Mouse (Mus musculus): ENCODE results near the gene Ky. TPM values are rescaled to one million over a fixed set of nuclear protein-coding genes. Genes with fewer than 3 reads are reported as not detected.

Gene Ky
- total RNA-seq, 2 experiments from 2014 or later = 97.3 to 101 TPM

DNA sequence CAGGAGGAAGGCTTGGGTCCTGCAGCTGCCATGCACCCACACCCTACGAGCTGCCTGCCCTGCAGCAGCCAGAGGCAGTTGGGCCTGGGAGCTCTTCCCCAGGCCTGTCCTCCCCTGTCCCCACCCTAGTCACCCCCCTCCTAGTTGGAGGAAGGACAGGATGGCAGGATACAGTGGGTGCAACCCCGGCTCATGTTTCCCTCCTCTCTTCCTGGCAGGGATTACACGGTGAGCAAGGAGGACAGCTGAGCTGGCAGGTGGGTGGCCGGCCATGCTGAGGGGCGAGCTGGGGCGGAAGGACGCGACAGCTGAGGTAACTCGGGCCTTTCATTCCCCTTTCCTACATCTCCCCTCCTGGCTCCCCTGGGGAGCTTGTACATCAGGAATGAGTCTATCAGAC lies 11.1 kb upstream of the Ky start:
- intact Hi-C loops (cut with DNase I) = loop anchor here (2.0 kb wide), 1 partner anchor 14 kb away; no protein-coding TSS in a partner anchor
- H3K4me3 ChIP-seq = no peak overlapping the region
- TF ChIP-seq CTCF (IDR thresholded peaks at IDR 0.05) = no peak
- H3K27ac ChIP-seq = peak overlapping the region; percentile 91
- DNase-seq = peak; percentile 83

DNA sequence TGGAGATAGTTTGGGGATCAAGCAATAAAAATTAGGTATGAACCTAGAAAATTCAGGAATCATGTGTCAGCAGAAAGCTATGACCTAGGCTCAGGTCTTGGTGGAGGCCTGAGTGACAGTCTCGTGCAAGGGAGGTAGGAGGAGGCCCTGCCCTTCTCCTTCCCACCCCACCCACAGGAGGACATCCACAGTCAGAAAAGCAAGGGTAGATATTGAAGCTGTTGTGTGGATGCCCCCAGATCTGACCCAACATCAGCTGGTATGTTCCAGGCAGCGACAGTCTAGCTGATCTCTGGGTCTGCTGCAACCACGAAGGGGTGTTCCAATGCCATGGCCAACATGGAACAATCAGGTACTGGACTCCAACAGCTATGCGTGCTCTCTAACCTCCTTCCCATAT lies 10.3 kb upstream of the Ky start:
- intact Hi-C loops (cut with DNase I) = loop anchor here (2.0 kb wide), 1 partner anchor 14 kb away; no protein-coding TSS in a partner anchor
- DNase-seq = no peak
- H3K27ac ChIP-seq = peak overlapping the region; percentile 91
- H3K4me3 ChIP-seq = no peak overlapping the region
- TF ChIP-seq CTCF (IDR thresholded peaks at IDR 0.05) = no peak

DNA sequence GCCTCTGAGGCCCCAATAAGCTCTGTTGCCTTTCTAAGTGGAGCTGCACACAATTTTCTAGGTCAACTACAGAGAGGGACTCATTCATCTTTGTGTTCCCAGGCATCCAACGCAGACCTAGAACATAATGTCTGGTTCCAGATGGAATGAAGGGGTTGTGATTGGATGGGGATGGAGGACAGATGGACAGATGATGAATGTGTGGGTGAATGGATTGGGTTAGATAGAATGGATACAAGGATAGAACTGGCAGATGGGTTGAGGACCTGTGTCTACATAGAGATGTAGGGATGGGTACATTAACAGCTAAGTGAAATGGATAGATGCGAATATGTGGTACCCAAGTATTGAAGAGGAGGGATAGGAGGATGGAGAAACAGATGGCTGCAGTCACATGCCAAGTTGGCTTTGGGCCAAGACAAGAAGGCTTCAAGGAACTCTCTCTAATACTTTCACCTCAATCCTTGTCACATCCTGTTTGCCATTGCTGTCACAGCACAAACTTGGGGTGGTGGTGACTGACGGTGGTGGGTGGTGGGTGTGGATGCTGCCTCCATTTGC lies 9.0 kb upstream of the Ky start:
- no peak for DNase-seq
- no peak overlapping the region for H3K4me3 ChIP-seq
- TF ChIP-seq CTCF (IDR thresholded peaks at IDR 0.05) = no peak
- peak overlapping the region; percentile 91 for H3K27ac ChIP-seq
- intact Hi-C loops (cut with DNase I) = no loop called here

DNA sequence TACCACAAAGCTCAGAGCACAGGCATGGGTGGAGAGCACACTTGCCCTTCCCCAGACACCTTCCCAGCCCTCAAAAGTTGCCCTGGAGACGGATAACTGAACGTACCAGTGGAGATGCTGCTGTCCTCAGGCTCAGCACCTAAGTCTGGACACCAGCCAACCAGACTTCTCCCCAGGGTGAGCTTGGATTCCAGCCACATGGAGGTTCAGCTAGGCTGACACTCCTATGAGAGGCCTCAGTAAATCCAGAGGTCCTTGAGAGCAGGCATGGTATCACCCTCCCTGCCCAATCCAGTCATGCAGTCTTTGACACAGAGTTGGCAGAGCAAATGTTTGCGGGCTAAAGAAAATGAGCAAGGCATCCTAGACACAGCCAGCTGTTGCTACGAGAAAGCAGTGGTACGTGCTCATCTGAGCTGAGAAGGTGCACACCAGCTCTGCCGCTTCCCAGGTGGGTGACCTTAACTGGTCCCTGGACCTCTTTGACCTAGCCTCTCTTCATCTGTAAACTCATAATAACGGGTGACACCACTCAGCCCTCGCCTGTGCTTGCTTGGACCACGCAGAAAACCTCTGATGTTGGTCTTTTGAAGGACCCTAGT lies 8.4 kb upstream of the Ky start:
- Histone ChIP-seq H3K27ac (peak overlapping the region; percentile 91), H3K4me3 (no peak overlapping the region)
- intact Hi-C loops (cut with DNase I) = no loop called here
- no peak for TF ChIP-seq CTCF (IDR thresholded peaks at IDR 0.05)
- DNase-seq = no peak

DNA sequence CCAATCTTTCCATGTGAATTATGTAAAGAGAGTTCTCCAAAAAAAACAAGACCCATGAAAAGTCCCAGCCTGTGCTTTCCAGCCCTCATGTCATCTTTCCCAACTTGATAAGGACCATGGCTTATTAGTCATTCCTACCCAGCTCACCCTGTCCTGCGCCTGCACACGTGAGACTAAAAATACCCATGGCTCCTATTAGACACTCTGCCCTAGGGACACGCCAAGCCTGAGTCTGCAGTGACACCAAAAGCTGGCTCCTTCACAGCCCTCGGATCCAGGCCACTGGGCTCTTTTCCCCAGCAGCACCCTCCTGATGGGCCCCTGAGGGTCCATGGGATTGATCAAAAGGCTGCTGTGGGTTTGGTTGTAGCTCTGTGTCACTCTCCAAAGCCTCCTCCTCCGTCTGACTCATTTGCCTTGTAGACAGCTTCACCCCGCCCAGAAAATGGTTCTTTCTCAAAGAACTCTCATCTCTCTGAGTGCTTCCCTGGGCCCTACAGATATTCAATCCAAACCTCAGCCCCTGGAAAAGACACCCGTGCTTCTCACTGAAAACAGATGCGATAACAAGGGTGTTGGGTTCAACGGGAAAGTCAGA lies 7.6 kb upstream of the Ky start:
- DNase-seq = peak; percentile 88
- Histone ChIP-seq H3K27ac (peak overlapping the region; percentile 91), H3K4me3 (no peak overlapping the region)
- no peak for TF ChIP-seq CTCF (IDR thresholded peaks at IDR 0.05)
- intact Hi-C loops (cut with DNase I) = no loop called here

DNA sequence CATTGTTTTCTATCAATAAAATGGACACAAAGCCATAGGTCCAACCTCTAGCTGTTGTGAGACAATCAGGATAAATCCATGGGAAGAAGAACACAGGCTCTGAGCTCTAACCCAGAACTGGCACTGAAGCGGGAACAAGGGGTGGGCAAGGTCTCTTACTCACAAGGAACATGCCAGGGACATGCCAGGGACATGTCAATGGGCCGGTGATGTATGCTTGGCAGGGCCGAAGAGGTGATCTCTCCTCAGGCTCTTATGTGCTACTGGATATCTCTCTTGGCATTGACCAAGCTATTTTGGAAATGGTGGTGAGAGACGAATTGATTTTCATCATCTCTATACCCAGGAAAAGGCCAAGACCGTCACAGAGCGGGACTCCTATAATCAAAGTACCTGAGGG lies 6.8 kb upstream of the Ky start:
- H3K27ac ChIP-seq = peak overlapping the region; percentile 91
- TF ChIP-seq CTCF (IDR thresholded peaks at IDR 0.05) = no peak
- no peak for DNase-seq
- intact Hi-C loops (cut with DNase I) = no loop called here
- no peak overlapping the region for H3K4me3 ChIP-seq

DNA sequence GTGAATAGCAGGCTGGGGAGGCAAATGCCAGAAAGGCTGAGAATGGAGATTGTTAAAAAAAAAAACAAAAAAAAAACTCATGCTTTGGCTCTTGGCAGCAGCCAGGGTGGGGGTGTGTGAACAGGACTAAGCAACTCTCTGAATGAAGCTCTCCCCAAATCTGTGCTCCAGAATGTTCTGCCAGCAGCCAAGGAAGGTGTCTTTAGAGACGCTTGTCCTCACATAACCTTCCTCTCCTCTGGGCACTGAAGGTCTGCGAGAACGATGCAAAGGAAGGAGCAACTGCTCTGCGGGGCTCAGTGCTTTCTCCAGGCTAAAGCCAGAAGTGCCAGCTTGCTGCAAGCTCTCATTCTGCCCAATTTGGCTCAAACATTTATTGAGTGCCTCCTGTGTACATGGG lies 6.3 kb upstream of the Ky start:
- Histone ChIP-seq H3K27ac (peak overlapping the region; percentile 91), H3K4me3 (no peak overlapping the region)
- intact Hi-C loops (cut with DNase I) = no loop called here
- TF ChIP-seq CTCF (IDR thresholded peaks at IDR 0.05) = no peak
- DNase-seq = no peak

DNA sequence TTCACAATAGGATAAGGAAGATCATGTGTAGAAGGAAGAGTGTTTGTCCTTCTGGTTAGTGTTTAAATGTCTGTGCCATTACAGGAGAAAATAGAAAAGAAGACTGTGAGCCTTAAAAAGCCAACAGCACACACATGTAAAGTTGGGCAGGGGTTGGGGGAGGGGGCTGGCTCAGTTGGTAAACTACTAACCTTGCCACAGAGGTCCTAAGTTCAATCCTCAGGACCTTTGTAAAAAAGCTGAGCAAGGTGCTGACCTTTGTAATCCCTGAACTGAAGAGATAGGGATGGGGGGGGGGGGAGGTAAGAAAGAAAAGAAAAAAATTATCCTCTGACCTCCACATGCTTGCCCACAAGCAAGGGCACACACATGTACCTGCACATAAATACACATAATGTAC lies 5.8 kb upstream of the Ky start:
- no peak for DNase-seq
- Histone ChIP-seq H3K27ac (peak overlapping the region; percentile 91), H3K4me3 (no peak overlapping the region)
- intact Hi-C loops (cut with DNase I) = no loop called here
- TF ChIP-seq CTCF (IDR thresholded peaks at IDR 0.05) = no peak

DNA sequence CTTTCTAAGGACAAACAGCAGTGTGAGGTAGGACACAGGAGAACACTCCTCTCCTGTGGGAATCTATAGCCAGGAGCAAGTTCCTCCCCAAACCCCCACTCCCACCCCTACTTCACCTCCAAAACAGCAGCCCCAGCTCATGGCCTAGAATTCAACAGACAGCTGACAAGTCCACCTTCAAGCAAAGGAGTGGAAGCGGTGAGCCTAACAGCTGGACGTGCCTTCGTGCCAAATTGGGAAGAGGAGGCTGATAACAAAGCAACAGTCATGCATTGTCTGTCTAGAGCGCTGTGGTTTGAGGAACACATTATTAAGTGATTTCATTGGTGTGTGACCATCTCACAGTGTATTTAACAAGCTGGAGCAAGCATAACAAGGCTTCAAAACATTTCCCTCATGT lies 4.4 kb upstream of the Ky start:
- peak overlapping the region; percentile 91 for H3K27ac ChIP-seq
- intact Hi-C loops (cut with DNase I) = no loop called here
- DNase-seq = no peak
- no peak overlapping the region for H3K4me3 ChIP-seq
- no peak for TF ChIP-seq CTCF (IDR thresholded peaks at IDR 0.05)

DNA sequence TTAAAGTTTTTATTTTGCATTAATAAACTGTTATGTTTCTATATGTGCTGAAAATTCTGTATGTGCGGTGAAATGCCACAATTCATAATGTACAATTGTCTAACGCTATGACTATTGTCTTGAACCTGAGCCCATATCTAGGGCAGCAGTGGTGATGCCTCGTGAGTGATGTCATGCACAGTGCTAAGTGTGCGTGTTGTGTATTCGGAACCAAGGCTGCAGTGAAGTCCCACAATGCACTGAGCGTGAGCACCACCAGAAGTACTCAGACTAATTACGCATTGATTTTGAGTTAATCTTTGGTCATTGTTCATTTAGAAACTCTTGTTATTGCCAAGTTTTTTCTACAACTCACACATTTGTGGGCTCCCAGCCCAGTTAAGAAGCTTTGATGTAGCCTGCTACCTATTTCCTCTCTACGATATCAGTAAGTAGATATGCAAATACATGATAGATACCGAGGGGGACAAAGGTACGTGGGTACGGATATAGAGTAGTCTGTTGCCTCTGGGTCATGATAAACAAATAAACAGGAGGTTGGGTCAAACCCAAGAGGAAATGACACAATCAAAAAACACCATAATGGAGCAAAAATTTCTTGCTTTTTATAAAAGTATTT lies 3.4 kb upstream of the Ky start:
- Histone ChIP-seq H3K4me3 (no peak overlapping the region), H3K27ac (no peak overlapping the region)
- no peak for DNase-seq
- no peak for TF ChIP-seq CTCF (IDR thresholded peaks at IDR 0.05)
- intact Hi-C loops (cut with DNase I) = no loop called here

DNA sequence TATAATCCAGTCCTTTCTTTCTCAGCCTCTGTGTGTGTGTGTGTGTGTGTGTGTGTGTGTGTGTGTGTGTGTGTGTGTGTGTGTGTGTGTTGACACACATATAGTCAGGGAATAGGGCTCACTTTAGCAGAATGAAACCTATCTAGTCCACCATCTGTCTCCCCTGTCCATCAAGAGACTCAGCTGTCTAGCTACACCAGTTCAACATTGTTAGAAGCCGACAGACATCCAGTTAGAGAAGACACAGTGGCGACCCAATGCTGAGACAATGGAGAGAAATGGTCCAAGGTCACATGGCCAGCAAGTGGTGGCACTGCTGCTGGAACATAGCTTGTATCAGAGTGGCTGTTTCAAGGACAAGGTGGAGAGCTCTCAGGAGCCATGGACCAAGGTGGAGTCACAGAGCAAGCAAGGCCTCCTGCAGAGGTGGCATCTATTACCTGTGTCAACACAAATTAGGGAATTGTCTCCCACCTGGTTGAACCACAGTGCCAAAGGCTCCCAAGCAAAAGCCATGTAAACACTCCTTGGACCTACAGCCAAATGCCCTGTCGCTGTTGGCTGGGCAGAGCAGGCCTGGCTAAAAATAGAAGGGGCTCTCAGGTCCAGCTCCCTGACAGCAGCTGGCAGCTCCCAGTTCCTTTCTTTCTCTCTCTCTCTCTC lies 703 bp upstream of the Ky start:
- intact Hi-C loops (cut with DNase I) = no loop called here
- peak overlapping the region; percentile 97 for H3K27ac ChIP-seq
- no peak overlapping the region for H3K4me3 ChIP-seq
- TF ChIP-seq CTCF (IDR thresholded peaks at IDR 0.05) = no peak
- DNase-seq = peak; percentile 83

DNA sequence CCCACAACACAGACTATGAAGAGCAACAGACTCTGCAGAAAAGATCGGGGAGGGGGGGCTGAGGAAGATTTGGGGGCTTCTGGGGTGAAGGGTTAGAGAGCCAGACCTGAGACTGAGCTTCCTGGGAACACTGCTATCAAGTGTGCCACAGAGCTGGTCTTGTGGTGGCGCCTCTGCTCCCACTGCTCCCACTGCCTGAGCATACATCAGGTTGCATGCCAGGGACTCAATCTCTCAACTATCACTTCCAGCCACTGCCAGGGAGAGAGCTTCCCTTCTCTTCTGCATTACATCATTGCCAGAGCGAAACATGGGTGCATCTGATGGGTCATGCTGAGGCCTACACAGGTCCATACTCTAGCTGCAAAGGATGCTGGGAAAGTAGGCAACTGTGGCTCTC lies 2.8 kb downstream of the Ky start:
- intact Hi-C loops (cut with DNase I) = loop anchor here (2.0 kb wide), 1 partner anchor 14 kb away; no protein-coding TSS in a partner anchor
- Histone ChIP-seq H3K4me3 (peak overlapping the region; percentile 82), H3K27ac (peak overlapping the region; percentile 97)
- peak; percentile 53 for DNase-seq
- no peak for TF ChIP-seq CTCF (IDR thresholded peaks at IDR 0.05)

DNA sequence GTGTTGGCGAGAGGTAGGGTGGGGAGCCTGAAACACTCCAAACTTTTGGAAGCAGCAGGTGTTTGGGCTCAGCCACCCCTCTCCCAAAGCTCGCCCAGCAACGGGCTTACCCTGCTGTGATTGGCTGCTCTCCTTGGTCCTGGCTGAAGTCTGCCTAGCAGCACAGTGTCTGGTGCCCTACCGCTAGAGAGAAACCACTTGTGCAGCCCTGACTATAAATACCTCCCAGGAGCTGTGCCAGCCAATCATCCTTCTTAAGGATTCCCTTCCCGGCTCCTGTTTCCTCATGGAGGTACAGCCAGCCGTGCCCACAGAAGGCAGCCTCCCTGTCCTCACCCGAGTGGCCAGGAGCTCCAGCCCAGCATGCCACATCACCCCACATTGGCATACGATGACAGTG lies 5.9 kb downstream of the Ky start:
- no peak for TF ChIP-seq CTCF (IDR thresholded peaks at IDR 0.05)
- Histone ChIP-seq H3K4me3 (peak overlapping the region; percentile 16; the same call in 1 of the 2 replicates), H3K27ac (peak overlapping the region; percentile 97)
- DNase-seq = peak; percentile 94
- intact Hi-C loops (cut with DNase I) = loop anchor here (5.0 kb wide), 1 partner anchor 89 kb away; no protein-coding TSS in a partner anchor
